Mouse (Mus musculus) ES-E14 (cell line): ENCODE data around the gene Jchain.

Experiments
- CHD2 ChIP-seq: IDR thresholded peaks from 2 replicates; pipeline ENCODE4 v1.6.1; 2014; ENCODE audit warnings: mild to moderate bottlenecking, low read depth, low read length, inconsistent platforms
- HCFC1 ChIP-seq: IDR thresholded peaks from 2 replicates; pipeline ENCODE4 v1.6.1; 2012; ENCODE audit warnings: low read length, inconsistent platforms, borderline replicate concordance; ENCODE audit not compliant: insufficient read depth
- MAFK ChIP-seq: IDR thresholded peaks from 2 replicates; pipeline ENCODE4 v1.6.1; 2014; ENCODE audit warnings: mild to moderate bottlenecking, low read depth, low read length, inconsistent platforms; ENCODE audit not compliant: insufficient read depth
- ZC3H11A ChIP-seq: IDR thresholded peaks from 2 replicates; pipeline ENCODE4 v1.6.1; 2012; ENCODE audit warnings: low read depth, mild to moderate bottlenecking, inconsistent platforms, low read length, borderline replicate concordance
- ZNF384 ChIP-seq: IDR thresholded peaks from 2 replicates; pipeline ENCODE4 v1.6.1; 2012; ENCODE audit warnings: low read depth, low read length, inconsistent platforms

GRCm38 (mm10) chr5:88566034-88566841 is 38.5 kb upstream of the Jchain start:
- no peak for TF ChIP-seq CHD2
- no peak for TF ChIP-seq ZC3H11A
- TF ChIP-seq MAFK = no peak
- TF ChIP-seq ZNF384 = no peak
- TF ChIP-seq HCFC1 = no peak
